Mouse (Mus musculus) heart, postnatal 10 days (tissue): ENCODE measurements around the gene Vmn2r31. TPM values are rescaled to one million over a fixed set of nuclear protein-coding genes. Genes with fewer than 3 reads are reported as not detected.
"Not testable (repeated sequence)": the region's sequence is repeated elsewhere in the genome, so short reads cannot be mapped to it uniquely, and the experiment has no call there.

ENCODE experiments used
- DNase-seq, 2 experiments: peaks; one replicate each; pipeline ENCODE4 v3.0.0; 2021
- intact Hi-C: fragments of 180-260 bp; cut with DNase I; formaldehyde crosslinking; loops from one replicate; pipeline ENCODE4 v1.15.1; 2025
- total RNA-seq, 2 experiments: library from RNA; stranded (reverse); gene quantifications; 2 replicates each; pipeline ENCODE4 v1.2.3; 2021

Gene Vmn2r31
- total RNA-seq: not detected

- DNase-seq, intact Hi-C loops: not testable (repeated sequence)
Measured at GRCm38 (mm10) chr7:7399603-7400002, at the start of gene Vmn2r31. Gene Vmn2r31, minus strand, starts transcription at chr7:7399703.

GRCm38 (mm10) chr7:7374431-7374830, 25.1 kb downstream of the Vmn2r31 start, which contains the start of gene Gm45783:
Gene Gm45783, minus strand, starts transcription at chr7:7374573.
- intact Hi-C loops: not testable (repeated sequence)
- peak; percentile 4 to 11 for DNase-seq

GRCm38 (mm10) chr7:7337509-7337908, 62.0 kb downstream of the Vmn2r31 start, which contains the start of gene Vmn2r30:
Gene Vmn2r30, minus strand, starts transcription at chr7:7337609.
- DNase-seq, intact Hi-C loops: not testable (repeated sequence)

Other genes with a start within 250 kb of the Vmn2r31 start
- gene Zfp418, start 228.4 kb downstream of the Vmn2r31 start, total RNA-seq: 1 to 10 TPM; 1.7 to 2.3 TPM
- 1 to 10 TPM; 2.1 to 2.6 TPM for gene Zfp772, start 189.7 kb downstream of the Vmn2r31 start, total RNA-seq
- not detected for gene Vmn2r29, start 152.4 kb downstream of the Vmn2r31 start, total RNA-seq
- gene Gm45844, start 121.4 kb downstream of the Vmn2r31 start, total RNA-seq: 1 to 10 TPM; 1.1 to 2.0 TPM
- 10 to 100 TPM; 54.8 to 60.0 TPM for gene Clcn4, start 98.9 kb downstream of the Vmn2r31 start, total RNA-seq
- not detected for gene Vmn2r30, start 62.1 kb downstream of the Vmn2r31 start, total RNA-seq
- gene Gm45783, start 25.1 kb downstream of the Vmn2r31 start, total RNA-seq: not detected
- not detected for gene Vmn2r32, start 80.3 kb upstream of the Vmn2r31 start, total RNA-seq
- gene Vmn2r33, start 167.1 kb upstream of the Vmn2r31 start, total RNA-seq: not detected